Mouse (Mus musculus) cerebellum, adult 9-11 months (tissue): ENCODE measurements at regions not wholly inside any gene's neighbourhood (a gene's known extent, or its start where the extent isn't known, plus 50 kb on each side); places are given as distances from the start of the nearest gene placed in this dataset.

Experiments
- DNase-seq: peaks from one replicate; pipeline ENCODE4 v3.0.0; 2022

GRCm38 (mm10) chr2:157633286-157633685 lies 62.2 kb upstream of the Blcap start:
- no peak for DNase-seq

- DNase-seq = peak; percentile 80
These were observed 64.6 kb upstream of the Blcap start for GRCm38 (mm10) chr2:157635670-157636069.

- no peak for DNase-seq
These were observed 69.8 kb upstream of the Blcap start for GRCm38 (mm10) chr2:157640873-157641272.

- DNase-seq = no peak
These were observed 73.4 kb upstream of the Ctnnbl1 start for GRCm38 (mm10) chr2:157663584-157664375.

- DNase-seq = no peak
These were observed 72.7 kb upstream of the Ctnnbl1 start for GRCm38 (mm10) chr2:157664481-157664880.

- no peak for DNase-seq
These were observed 67.0 kb upstream of the Ctnnbl1 start for GRCm38 (mm10) chr2:157670191-157670590.

GRCm38 (mm10) chr2:157674906-157675305 lies 62.3 kb upstream of the Ctnnbl1 start:
- no peak for DNase-seq

GRCm38 (mm10) chr2:157676396-157677176 lies 60.6 kb upstream of the Ctnnbl1 start:
- no peak for DNase-seq

GRCm38 (mm10) chr2:157677262-157677661 lies 59.9 kb upstream of the Ctnnbl1 start:
- DNase-seq = no peak

GRCm38 (mm10) chr2:157681931-157682330 lies 55.3 kb upstream of the Ctnnbl1 start:
- DNase-seq = no peak
